Mouse (Mus musculus) A20 (cell line): ENCODE data around the gene Ptger3.

ENCODE experiments used
- DNase-seq: peaks from one replicate; pipeline ENCODE4 v3.0.0-alpha.2; 2011; ENCODE audit warnings: low read depth, low spot score

Ptger3 gene

DNA sequence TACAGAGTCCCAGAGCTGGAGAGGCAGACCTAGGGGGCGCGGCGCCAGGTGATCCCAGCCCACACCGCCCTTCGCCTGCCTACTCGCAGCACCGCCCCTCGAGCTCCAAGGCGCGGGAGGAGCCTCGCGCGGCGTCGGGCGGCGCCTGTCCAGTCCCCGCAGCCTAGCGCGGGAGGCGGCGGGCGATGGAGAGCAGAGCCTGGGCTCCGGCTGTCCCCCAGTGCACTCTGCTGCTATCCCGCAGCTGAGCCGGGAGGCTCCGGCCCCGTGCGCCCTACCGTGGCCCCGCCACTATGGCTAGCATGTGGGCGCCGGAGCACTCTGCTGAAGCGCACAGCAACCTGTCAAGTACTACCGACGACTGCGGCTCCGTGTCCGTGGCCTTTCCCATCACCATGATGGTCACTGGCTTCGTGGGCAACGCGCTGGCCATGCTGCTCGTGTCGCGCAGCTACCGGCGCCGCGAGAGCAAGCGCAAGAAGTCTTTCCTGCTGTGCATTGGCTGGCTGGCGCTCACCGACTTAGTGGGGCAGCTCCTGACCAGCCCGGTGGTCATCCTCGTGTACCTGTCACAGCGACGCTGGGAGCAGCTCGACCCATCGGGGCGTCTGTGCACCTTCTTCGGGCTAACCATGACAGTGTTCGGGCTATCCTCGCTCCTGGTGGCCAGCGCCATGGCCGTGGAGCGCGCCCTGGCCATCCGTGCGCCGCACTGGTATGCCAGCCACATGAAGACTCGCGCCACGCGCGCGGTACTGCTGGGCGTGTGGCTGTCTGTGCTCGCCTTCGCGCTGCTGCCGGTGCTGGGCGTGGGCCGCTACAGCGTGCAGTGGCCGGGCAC is at the start of gene Ptger3:
TSS of gene Ptger3 (plus strand) at position 168 of the 841 bp plus-strand sequence.
- no peak for DNase-seq

DNA sequence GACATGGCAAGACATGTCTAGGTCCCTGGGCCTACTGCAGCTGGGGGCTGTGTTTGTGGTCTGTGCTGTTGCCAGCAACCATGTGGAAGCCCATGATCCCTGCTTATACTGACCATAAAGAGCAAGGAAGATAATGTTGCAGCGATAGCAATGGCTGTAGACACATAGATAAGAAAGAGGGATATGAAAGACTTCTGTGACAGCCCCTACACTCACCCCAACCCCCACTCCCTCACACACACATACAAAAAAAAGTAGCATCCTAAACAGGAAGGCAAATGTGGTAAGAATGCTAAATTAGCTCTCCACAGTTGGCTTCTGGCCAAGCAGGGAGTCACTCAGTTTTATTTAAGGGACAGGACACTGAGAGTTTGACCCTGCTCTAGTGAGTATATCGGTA is 48.7 kb upstream of the Ptger3 start:
- DNase-seq = no peak

- peak; percentile 45 for DNase-seq
These were observed 46.3 kb upstream of the Ptger3 start for GRCm38 (mm10) chr3:157520433-157520832.

- DNase-seq = no peak
These were observed 42.9 kb upstream of the Ptger3 start for GRCm38 (mm10) chr3:157523834-157524233.

- DNase-seq = no peak
These were observed 35.1 kb upstream of the Ptger3 start for GRCm38 (mm10) chr3:157531585-157531984.

GRCm38 (mm10) chr3:157533964-157534785 is 32.5 kb upstream of the Ptger3 start, which contains the start of gene Zranb2:
Gene Zranb2, plus strand, starts transcription at chr3:157534160.
- DNase-seq = peak; percentile 95

DNA sequence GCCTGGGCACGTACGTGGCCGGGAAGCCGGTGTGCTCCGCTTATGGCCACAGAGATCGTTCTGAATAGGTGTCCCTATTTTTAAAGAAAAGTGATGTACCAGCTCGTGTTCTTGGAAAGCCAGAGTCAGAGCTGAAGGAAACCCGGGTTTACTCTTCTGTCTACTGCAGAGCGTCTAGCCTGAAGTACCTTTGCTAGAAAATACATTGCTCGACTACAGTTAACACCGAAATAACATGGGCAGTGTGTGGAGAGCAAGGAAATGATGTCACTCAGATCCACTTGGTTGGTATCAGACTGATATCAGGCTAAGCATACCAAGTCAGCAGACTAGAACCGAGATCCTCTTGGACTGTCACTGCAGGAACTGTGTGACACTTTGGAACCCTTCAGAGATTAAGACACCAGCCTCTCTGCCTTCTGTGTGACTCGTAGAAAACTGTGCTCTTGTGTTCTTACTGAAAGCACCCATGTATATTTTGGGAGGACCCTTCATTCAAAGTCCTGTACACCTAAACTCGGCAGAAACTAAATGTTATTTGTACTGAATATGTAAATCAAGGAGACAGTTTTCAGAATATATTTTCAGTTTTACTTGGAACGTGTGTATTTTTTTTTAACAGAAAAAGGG is 31.8 kb upstream of the Ptger3 start:
- no peak for DNase-seq

GRCm38 (mm10) chr3:157549323-157549722 is 17.4 kb upstream of the Ptger3 start:
- DNase-seq = no peak

- DNase-seq = no peak
These were observed 16.7 kb upstream of the Ptger3 start for GRCm38 (mm10) chr3:157549758-157550600.

- peak; percentile 51 for DNase-seq
These were observed 1.5 kb upstream of the Ptger3 start for GRCm38 (mm10) chr3:157565196-157565595.

GRCm38 (mm10) chr3:157567566-157568132 is 957 bp downstream of the Ptger3 start:
- DNase-seq = no peak

DNA sequence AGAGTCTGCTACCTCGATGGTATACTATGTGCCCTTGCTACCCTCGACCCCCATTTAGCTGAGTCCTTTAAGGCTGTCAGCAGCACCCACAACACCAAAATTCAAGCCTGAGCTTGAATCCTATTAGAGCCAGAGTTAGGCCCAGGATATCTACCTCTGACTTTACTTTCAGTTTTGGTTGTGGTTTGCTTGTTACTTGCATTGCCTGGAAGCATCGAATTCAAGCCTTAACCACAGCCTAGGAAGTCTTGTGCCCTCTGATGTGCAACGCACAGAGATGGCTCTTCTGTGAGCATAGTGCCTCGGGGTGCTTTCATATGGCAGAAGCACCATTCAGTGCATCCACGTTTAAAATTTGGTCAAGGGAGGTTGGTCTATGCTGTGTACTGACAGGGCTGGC is 5.3 kb downstream of the Ptger3 start:
- no peak for DNase-seq

DNA sequence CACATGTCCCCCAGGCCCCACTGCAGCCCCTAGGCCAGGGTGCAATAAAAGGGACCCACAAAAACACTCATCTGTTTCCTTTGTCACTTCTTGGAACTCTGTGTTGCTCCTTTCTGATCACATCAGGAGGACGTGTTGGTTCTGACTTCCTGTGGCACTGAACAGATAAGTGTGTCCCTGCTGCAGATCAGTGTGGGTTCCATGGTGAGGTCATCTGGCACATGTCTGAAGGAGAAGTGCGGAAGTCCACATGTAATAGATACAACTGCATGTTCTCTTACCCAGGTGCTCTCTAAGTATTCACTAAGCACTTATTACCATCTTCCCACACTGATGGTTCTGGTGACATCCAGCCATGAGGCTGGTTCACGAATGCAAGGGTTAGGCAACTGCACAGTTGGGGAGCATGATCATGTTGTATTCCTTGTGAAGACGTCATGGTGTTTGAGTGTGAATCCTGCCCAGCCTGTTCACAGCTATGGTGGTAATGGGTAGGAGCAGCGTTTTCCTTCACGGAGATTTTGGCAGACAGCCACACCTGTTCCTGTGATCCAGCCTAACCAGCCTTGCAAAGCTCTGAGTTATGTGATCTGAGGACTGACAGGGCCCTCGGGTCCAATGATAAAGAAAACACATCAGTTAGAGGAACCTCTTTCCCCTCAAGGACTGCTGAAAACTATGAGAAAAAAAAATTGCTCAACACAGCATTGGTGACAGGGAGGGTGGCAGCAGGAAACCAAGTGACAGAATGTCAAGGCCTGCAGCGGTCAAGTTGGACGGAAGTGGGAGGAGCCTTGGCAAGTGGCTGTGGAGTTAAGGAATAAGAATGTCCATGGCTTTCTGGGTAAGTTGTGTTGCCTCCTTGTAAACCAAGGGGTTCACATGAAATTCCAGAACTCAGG is 9.0 kb downstream of the Ptger3 start:
- DNase-seq = no peak

DNA sequence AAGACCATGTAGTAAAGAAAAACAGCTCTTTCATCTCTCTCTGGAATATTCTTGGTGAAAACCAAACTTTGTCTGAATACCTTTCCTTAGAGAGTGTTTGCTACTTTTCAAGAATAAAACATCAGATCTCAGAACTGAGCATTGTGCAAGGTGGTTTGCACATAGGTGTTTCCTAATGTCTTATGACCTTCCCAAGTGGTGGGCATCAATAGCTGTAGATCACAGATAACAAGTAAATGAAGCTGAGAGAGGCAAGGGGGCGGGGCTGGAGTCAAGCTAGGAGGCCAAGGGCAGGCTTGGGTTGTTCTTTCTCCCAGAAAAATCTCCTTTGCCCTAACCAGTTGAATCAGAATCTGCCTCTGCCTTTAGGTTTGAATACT is 9.6 kb downstream of the Ptger3 start:
- no peak for DNase-seq

- no peak for DNase-seq
These were observed 10.2 kb downstream of the Ptger3 start for GRCm38 (mm10) chr3:157576862-157577261.

- DNase-seq = no peak
These were observed 11.9 kb downstream of the Ptger3 start for GRCm38 (mm10) chr3:157578469-157579170.

DNA sequence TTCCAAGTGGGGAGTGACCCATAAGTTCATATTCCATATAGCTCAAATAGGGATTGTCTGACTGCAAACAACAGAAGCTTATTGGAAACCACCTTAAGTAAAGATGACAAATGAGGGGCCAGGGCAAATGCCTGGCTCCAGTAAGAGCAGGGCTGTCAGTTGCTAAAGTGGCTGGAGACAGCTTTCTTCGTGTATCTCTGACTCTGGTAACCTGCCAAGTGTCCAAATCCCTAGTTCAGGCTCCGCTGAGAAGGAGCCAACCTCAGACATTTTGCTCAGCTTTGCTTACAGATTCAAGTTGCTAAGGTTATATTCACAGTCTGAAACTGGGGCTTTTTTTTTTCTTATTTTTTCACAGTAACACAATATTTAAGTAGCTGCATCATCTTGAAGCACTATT is 12.7 kb downstream of the Ptger3 start:
- no peak for DNase-seq

- DNase-seq = no peak
These were observed 13.6 kb downstream of the Ptger3 start for GRCm38 (mm10) chr3:157580299-157580698.

DNA sequence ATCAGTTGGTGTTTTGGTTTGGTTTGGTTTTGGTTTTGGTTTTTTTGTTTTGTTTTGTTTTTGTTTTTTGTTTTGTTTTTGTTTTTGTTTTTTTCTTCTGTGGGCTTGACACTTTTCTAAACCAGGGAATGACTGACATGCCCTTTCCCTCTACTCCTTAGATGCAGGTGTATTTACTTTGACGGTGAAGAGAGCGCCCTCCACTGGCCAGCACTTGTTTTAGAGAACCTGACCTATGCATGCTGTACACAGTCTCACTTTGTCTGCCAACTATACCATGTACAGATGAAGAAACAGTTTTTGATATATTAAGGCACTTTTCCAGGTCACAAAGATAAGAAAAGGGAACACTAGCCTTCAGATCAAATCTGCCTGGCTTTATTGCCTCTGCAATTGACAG is 15.1 kb downstream of the Ptger3 start:
- no peak for DNase-seq
